Mouse (Mus musculus): ENCODE results near the gene Pbdc1.

- TF ChIP-seq CTCF (IDR thresholded peaks at IDR 0.05; ENCODE audit: low read depth, low read length) (no peak), EP300 (IDR thresholded peaks at IDR 0.05; ENCODE audit: insufficient read depth, low read depth, low read length) (no peak)
These were observed at the start of gene Pbdc1 for GRCm38 (mm10) chrX:105079615-105080092.
